Mouse (Mus musculus) heart, adult 9 months (tissue): ENCODE data around the gene Raet1e.
"Not testable (repeated sequence)": the region's sequence is repeated elsewhere in the genome, so short reads cannot be mapped to it uniquely, and the experiment has no call there.

Experiments
- DNase-seq, 2 experiments: peaks; one replicate each; pipeline ENCODE4 v3.0.0; 2022; ENCODE audit warnings: low spot score in 2 of 2

Raet1e gene

GRCm38 (mm10) chr10:22165328-22166003 is 7.1 kb downstream of the Raet1e start:
- not testable (repeated sequence) for DNase-seq

DNA sequence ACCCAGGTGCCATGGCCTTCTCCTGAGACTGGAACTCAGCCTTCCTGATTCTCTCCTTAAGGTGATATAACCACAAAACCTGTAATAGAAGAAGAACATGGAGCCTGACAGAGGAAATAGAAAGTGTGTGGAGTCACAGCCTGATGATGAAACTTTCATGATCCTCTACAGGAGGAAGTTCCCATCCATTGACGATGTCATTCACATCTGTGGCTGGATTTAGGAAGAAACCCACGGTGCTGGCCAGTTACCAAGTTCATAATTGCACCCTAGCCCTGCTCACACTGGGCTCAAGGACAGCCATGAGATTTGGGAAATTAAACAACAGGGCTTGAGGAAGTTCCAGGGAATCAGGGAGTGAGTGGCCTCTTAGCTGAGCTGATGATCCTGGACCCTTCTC is 7.7 kb downstream of the Raet1e start:
- not testable (repeated sequence) for DNase-seq

- DNase-seq = not testable (repeated sequence)
Observed at GRCm38 (mm10) chr10:22167061-22167460, 8.7 kb downstream of the Raet1e start.

DNA sequence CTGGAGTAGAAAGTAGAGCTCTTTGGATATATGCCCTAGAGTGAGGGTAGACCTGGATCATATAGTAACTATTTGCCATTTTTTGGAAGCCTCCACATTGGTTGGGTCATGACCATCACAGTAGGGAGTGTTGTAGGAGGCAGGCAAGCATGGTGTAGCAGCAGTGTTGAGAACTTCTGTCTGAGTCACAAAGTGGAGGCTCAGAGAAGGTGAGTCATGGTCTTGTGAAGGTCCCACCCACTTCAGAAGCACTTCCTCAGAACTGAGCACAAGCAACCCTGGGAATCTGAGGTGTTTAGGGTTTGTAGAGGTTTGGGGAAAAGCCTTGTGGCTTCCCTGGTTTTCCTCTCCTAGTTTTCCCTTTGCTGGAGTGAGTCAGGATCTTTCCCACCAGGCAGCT is 10.7 kb downstream of the Raet1e start:
- not testable (repeated sequence) for DNase-seq

- DNase-seq = not testable (repeated sequence)
Observed at GRCm38 (mm10) chr10:22172431-22173334, 14.3 kb downstream of the Raet1e start.

GRCm38 (mm10) chr10:22173335-22174189 is 15.2 kb downstream of the Raet1e start:
- not testable (repeated sequence) for DNase-seq

DNA sequence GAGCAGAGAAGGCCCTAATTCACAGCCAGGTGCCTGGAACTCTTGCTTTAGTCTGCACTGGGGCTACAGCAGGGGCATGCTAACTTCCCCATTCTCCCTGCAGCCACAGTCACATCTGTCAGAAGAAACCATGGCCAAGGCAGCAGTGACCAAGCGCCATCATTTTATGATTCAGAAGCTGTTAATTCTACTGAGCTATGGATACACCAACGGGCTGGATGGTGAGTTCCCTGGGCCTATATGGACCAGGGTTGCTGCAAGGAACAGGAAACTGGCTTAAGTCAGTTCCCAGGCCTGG is 15.8 kb downstream of the Raet1e start:
- DNase-seq = not testable (repeated sequence)

DNA sequence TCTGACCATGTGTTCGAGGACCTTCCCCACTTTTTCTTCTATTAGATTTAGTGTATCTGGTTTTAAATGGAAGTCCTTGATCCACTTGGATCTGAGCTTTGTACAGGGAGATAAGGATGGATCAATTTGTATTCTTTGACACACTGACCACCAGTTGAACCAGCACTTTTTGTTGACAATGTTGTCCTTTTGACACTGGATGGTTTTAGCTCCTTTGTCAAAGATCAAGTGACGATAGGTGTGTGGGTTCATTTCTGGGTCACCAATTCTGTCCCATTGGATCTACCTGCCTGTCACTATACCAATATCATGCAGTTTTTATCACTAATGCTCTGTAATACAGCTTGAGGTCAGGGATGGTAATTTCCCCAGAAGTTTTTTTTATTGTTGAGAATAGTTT is 18.1 kb downstream of the Raet1e start:
- DNase-seq = not testable (repeated sequence)

- DNase-seq = not testable (repeated sequence)
Observed at GRCm38 (mm10) chr10:22191035-22191434, 32.7 kb downstream of the Raet1e start.

DNA sequence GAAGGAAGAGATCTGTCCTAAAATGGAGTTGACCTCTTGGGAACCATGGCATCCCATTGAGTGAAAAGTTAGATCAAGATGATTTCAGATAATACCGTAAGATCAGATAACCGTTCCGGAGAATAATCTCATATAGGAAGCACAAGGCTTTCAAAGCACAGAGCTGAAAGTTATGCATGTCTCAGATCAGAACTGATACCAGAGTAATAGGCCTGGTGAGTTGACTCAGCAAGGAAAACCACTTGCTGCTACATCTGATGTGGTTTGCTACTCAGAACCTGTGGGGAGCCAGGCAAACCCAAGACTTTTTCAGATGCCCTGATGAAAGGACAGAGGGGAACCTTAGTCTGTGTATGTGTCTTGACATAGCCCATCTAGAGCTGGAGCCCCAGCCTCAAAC is 43.0 kb downstream of the Raet1e start:
- not testable (repeated sequence) for DNase-seq

DNA sequence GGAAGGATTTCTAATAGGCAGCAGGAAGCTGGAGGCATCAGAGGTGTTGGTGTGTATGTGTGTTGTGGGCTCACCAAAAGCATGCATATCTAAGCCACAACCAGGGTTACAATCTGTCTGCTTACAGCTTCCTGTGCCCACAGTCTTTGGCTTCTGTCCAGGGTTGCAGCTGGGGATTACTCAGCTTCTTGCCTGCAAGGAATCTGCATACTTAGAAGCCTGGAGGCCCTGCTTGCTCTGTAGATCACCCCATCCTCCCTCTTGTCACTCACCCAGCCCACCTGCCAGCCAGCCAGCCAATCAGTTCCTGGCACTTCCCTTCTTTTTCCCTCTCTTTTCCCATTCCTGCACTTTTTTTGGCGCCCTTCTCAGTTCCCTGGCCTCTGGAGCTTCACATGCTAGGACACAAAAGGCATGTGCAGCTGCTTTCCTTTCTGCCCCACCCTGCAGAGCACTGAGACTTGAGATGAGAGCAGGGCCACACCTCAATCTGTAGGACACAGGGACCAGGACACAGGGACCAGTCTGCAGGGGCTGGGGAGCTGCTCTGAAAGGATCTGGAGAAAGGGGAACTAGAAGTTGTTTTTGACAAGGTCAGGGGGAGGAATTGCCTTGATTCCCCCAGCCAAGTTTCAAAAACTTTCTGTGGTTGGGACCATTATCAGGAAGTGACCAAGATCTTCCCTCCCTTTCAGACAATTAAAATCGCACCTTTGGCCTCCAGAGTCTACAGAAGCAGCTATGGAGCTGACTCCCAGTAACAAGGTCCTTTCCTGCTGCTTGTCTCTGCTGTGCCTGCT is 44.6 kb downstream of the Raet1e start:
- not testable (repeated sequence) for DNase-seq

DNA sequence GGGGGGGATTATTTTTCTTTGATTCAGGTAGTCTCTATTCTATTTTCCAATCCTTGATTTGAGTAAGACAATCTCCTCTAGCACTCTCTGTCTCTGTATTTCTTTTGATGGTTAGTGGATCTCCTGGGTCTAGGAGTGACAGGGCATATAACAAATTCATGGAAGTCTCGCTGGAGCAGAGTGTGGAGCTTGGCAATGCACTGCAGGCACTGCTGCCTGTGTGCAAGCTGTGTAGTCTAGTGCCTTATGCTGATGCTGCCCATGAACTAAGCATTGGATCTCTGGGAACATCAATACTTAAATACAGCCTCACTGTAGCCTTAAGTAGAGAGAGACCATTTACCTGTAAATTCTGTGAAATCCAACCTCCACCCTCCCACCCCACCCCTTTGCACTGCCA is 48.1 kb downstream of the Raet1e start:
- not testable (repeated sequence) for DNase-seq

DNA sequence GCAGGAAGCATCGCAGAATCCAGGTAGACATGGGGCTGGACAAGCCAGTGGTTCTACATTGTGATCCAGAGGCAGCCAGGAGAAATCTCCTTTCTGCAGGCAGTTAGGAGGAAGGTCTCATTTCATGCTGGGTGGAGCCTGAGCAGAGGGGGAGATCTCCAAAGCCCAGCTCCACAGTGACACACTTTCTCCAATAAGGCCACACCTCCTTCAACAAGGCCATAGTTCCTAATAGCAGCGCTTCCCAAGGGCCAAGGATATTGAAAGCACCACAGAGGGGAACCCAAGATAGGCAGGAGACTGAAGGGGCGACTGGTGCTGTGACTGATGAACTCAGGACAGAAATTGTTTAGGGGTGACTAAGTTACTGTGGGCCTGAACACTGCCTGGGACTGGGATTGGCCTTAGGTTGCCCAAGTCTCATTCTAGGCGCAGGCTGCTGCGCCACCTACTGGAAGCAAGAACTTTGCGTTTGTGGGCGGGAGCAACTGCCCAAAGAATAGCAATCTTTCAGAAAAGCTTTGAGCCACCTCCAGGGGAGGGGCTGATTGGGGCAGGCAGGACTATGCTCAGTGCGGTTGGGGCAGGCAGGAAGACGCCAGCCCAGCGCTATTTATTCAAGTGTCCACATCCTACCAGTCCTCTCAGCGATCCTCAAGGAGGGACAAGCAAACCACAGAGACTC is 53.8 kb downstream of the Raet1e start:
- DNase-seq = peak; percentile 7 to 8

DNA sequence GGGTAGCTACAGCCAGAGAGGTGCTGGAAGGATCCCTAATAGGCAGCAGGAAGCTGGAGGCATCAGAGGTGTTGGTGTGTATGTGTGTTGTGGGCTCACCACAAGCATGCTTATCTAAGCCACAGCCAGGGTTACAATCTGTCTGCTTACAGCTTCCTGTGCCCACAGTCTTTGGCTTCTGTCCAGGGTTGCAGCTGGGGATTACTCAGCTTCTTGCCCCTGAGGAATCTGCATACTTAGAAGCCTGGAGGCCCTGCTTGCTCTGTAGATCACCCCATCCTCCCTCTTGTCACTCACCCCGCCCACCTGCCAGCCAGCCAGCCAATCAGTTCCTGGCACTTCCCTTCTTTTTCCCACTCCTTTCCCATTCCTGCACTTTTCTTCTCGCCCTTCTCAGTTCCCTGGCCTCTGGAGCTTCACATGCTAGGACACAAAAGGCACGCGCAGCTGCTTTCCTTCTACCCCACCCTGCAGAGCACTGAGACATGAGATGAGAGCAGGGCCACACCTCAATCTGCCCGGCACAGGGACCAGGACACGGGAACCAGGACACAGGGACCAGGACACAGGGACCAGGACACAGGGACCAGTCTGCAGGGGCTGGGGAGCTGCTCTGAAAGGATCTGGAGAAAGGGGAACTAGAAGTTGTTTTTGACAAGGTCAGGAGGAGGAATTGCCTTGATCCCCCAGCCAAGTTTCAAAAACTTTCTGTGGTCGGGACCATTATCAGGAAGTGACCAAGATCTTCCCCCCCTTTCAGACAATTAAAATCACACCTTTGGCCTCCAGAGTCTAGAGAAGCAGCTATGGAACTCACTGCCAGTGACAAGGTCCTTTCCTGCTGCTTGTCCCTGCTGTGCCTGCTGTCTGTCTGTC is 65.3 kb downstream of the Raet1e start:
- DNase-seq = peak in 1 of 2 experiments; percentile 6

DNA sequence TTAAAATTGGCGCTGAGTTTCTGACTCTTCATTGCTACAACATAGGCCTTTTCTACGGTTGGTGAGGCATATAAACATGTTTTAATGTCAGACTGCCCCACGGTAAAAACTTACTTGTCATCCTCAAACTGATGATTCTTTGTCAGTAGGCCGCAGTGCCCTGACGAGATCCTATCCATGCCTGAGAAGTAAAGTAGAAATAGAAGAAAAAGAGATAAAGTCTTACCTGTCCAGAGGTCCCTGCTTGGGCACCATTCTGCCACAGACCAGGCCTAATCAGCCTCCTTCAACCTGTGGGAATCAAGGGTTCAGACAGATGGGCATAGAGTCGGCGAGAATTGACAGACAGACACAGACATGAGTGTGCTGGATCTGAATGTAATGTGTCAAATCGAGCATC is 106.7 kb downstream of the Raet1e start:
- DNase-seq = no peak

- DNase-seq = not testable (repeated sequence)
Observed at GRCm38 (mm10) chr10:22270879-22271786, 112.8 kb downstream of the Raet1e start.

GRCm38 (mm10) chr10:22272914-22273683 is 114.7 kb downstream of the Raet1e start:
- not testable (repeated sequence) for DNase-seq
